Mouse (Mus musculus): ENCODE measurements around the gene Ube2e2. TPM values are rescaled to one million over a fixed set of nuclear protein-coding genes. Genes with fewer than 3 reads are reported as not detected.
"Not testable (repeated sequence)": the region's sequence is repeated elsewhere in the genome, so short reads cannot be mapped to it uniquely, and the experiment has no call there.

Ube2e2 gene
- polyA plus RNA-seq, 2 experiments from 2014 or later, result 1.2 TPM; not detected in 1

DNA sequence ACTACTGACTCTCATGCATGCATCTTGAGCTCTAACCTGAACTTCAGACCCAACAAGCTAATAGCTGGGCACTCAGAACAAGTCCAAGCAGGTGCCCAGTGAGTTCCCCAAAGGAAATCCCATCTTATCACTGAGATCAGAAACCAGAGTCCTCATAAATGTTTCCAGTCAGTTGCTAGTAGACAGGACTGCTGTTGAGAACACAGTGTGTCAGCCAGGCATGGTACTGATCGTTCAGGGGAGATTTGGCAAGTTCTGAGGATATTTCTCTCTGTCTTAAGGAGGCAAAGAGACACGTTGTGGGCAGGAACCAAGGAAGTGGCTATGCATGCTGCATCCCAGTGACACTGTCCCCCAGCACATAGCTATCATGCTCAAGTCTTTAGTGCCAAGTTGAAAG lies 275.5 kb downstream of the Ube2e2 start:
- ATAC-seq, result no peak

DNA sequence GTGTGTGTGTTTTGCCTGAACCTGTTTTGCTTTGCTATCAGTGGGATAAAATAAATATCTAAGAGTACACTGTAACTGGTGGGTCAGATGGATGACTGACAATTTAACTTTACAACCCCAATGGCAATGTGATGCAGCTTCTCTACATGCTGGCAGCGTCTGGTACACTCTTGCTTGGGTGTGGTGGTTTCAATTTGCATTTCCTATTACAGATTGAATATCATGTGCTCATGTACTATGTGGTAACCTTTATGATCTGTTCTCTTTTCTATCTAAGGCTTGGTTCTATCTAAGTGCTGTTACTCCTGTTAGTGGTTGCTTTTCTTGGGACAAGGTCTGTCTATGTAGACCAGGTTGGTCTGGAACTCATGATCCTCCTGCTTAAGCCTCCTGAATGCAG lies 292.1 kb downstream of the Ube2e2 start:
- peak; percentile 56 for ATAC-seq

DNA sequence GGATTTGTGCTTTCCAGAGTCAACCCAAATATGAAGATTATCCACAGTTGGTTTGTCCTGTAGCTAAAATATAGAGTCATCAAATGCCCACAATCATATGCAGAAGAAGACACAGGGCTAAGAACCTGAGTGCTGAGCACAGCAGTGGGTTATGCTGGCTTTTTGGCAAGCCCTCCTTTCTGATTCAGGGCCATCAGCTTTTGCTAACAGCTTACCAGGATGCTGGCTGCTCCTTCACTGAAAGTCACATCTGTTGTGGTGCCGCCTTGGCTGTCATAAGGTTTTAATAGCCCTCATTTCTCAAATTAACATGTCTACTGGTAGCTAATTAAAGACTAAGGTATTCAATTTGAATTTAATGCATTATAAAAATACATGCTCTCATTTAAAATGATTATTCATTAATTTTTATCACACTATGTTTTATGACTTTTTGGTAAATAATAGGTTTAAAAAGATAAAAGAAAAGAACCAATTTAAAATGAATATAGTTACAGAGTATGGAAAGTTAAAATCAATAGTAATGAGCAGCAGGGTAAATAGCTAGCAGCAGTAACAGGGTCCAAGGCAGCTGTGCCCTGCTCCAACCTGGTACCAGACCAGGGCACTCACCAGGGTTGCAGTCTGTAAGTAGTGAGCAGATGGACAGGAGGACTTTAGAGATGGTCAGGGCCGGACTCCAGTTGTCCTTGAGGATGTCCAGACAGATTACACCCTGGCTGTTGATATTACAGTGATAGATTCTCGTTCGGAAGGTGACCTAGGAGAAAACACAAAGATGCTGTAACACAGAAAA lies 307.6 kb downstream of the Ube2e2 start:
- ATAC-seq, result no peak

- ATAC-seq, result no peak
Measured at GRCm38 (mm10) chr14:18581735-18582134, 312.3 kb downstream of the Ube2e2 start.

DNA sequence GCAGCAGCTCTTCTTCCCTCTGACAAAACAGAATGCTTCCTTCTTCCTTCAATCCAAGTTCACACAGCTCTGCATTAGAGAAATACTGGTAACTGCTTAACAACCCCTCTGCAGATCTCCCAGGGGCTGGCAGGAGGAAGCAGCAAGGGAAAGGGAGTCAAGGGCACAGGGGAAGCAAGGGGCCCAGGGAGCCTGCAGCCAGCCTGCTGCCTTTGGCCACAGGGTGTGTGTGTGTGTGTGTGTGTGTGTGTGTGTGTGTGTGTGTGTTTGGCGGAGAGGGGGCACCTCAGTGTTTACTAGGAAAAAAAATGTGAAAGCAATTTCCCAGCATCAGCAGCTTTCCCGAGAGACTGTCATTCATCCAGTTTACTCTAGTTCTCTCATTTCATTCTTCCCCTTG lies 319.3 kb downstream of the Ube2e2 start:
- no peak for ATAC-seq

GRCm38 (mm10) chr14:18574130-18574721 lies 319.8 kb downstream of the Ube2e2 start:
- ATAC-seq, result no peak

DNA sequence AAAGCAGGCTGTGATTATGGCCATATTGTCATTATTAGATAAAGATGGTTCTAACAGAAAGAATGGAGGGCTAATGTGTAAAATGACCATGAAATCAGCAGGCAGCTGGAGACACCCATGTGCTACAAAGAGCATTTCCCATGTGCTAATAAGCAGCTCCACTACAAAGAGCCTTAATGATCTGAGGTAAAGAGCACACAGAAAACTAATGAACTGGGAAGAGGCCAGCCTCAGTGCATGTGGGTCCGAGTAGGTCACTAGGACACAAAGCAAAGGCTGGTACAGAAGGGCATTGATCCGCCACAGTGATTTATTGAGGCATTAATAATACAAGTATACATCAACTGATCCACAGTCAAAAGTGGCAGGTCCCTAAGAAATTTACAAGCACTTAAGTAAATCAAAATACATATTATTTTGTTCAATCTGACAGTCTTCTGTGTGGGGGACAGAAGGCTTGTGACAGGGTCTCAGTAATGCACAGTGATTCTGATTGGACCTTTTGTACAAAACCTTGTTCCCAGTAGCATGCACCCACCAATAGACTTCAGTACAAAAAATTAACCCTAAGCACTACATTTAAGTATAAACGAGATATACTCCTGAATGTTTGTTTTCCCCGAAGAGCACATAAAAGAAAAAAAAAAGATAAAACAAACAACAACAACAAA lies 320.6 kb downstream of the Ube2e2 start:
- ATAC-seq, result no peak

DNA sequence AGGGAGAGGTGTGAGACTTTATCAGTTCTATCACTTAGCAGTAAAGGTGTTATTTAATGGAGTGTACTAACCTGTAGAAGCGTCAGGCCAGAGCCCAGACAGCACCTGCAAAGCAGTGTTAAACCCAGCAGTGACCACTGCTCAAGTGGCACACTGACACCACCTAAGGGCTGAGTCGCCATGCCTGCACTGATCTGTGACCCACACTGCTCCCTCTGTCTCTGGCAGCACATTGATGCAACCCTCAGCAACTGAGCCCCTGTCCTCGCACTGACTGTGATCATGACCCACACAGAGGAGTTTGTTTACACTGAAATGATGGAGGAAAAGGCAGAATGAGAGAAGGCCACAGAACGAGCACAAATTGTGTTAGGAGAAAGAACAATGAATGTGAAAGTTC lies 321.2 kb downstream of the Ube2e2 start:
- ATAC-seq, result no peak

DNA sequence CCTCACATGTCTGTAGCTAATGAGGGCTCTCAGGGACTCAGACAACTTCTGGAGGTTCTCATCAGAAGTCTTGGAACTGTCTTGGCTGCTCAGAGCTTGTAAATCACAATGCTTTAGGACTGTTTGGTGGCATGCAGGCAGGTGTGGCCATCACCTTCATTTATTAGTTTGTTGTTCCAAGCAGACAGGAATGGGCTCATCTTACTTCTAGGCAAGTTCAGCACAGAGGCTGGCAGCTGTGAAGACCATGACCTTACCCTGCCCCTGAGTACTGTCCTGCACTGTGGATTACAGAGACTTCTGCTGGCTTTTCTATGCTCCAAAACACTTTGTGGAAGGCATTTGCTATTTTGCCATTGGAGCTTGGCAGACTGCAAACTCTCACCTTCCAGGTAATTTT lies 324.5 kb downstream of the Ube2e2 start:
- ATAC-seq, result no peak

DNA sequence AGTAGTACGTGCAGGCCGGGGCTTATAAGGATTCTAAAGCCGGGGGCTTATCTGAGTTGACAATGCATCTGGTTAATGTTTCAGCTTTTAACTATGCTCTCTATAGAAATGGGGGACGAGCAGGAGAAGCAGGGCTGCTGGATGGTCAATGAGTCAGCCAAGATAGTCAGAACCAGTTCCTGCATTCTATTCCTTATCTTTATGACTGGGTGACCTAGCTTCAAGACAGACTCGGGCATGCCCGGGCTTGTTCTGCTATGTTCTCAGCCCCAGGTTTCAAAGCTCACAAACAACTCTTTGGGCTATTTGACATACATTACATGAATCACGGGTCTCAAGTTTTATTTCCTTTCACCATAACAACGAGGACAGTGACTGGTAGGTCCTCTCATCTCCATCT lies 329.1 kb downstream of the Ube2e2 start:
- not testable (repeated sequence) for ATAC-seq

DNA sequence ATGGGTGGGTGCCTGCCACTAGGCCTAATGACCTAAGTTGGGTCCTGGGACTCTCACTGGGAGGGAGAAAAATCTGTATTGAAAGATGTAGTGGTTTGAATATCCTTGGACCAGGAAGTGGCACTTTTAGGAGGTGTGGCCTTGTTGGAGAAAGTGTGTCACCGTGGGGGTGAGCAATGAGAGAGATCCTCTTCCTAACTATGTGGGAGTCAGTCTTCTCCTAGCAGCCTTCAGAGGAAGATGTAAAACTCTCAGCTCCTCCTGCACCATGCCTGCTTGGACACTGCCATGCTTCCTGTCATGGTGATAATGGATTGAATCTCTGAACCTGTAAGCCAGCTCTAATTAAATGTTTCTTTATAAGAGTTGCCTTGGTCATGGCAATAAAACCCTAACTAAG lies 338.8 kb downstream of the Ube2e2 start:
- ATAC-seq, result no peak

DNA sequence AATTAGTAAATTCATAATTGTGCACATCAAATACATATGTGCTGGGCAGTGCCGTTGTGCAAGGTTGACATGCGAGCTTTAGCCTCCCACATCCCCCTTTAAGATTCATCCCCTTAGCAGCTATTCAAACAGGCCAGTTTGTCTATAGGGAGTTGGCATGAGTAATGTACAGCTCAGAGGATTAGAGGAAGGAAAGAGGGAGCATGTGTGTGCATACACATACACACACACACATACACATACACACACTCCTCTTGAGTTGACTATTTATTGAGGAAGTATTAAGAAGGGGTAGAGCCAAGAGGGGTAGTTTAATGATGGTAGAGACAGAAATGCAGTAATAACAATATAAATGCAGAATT lies 339.5 kb downstream of the Ube2e2 start:
- no peak for ATAC-seq

- no peak for ATAC-seq
Measured at GRCm38 (mm10) chr14:18553987-18554626, 340.0 kb downstream of the Ube2e2 start.

GRCm38 (mm10) chr14:18547541-18547940 lies 346.5 kb downstream of the Ube2e2 start:
- no peak for ATAC-seq

DNA sequence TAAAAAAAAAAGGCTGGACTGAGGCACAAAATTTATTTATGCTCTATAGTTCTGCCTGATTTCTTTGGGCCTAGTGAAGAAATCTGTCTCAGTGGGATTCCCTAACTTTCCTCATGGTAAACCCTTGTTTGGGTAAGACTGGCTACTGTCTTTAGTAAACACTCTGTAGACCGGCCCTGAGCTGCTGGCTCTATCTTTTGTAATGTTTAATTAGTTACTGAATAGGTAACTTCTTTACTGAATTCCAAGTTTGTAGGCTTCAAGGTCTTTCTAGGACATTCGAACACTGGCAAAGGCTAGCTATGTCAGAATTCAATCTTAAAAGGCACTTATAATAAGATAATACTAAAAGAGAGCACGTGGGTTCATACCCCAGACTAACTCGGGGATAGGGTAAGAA lies 355.0 kb downstream of the Ube2e2 start:
- not testable (repeated sequence) for ATAC-seq

GRCm38 (mm10) chr14:18530899-18531298 lies 363.2 kb downstream of the Ube2e2 start:
- no peak for ATAC-seq

- ATAC-seq, result no peak
Measured at GRCm38 (mm10) chr14:18530496-18530895, 363.6 kb downstream of the Ube2e2 start.
